Mouse (Mus musculus) kidney, adult 2 months (tissue): ENCODE measurements at regions not wholly inside any gene's neighbourhood (a gene's known extent, or its start where the extent isn't known, plus 50 kb on each side); places are given as distances from the start of the nearest gene placed in this dataset.

Source experiments
- DNase-seq: peaks from one replicate; pipeline ENCODE4 v3.0.0; 2021
- H3K27ac ChIP-seq: fragments of 200-500 bp; 2 replicates; pipeline ENCODE4 v1.5.1; 2012; ENCODE audit warnings: low read depth, low read length, control low read depth, inconsistent platforms; ENCODE audit not compliant: insufficient read depth
- H3K27me3 ChIP-seq: fragments of 200-500 bp; replicated peaks from 2 replicates; pipeline ENCODE4 v1.6.1; 2012; ENCODE audit warnings: mild to moderate bottlenecking, moderate library complexity, low read length, inconsistent platforms; ENCODE audit not compliant: control insufficient read depth, insufficient read depth
- H3K36me3 ChIP-seq: fragments of 200-500 bp; 2 replicates; pipeline ENCODE4 v1.6.1; 2012; ENCODE audit warnings: mild to moderate bottlenecking, moderate library complexity, low read length, inconsistent platforms; ENCODE audit not compliant: control insufficient read depth, insufficient read depth
- H3K4me1 ChIP-seq: fragments of 200-500 bp; 2 replicates; pipeline ENCODE4 v1.6.1; 2011; ENCODE audit warnings: low read length; ENCODE audit not compliant: control insufficient read depth, insufficient read depth
- H3K4me3 ChIP-seq: fragments of 200-500 bp; 2 replicates; pipeline ENCODE4 v1.5.1; 2011; ENCODE audit warnings: mild to moderate bottlenecking, low read depth, low read length, control low read depth; ENCODE audit not compliant: insufficient read depth
- CTCF ChIP-seq: fragments of 200-500 bp; conservative IDR thresholded peaks from 2 replicates; pipeline ENCODE4 v1.5.1; 2011; ENCODE audit warnings: low read depth, mild to moderate bottlenecking, control low read depth, low read length, moderate library complexity, mixed read lengths; ENCODE audit not compliant: insufficient read depth, insufficient read length
- POLR2A ChIP-seq: fragments of 200-500 bp; IDR thresholded peaks from one replicate; pipeline ENCODE4 v1.6.1; 2011; ENCODE audit warnings: low read depth, low read length, control low read depth
- WGBS: fragments of 180-500 bp; shearing (Covaris S2); methylation state at CpG from one replicate; pipeline ENCODE4 v1.1.7; 2018; 5-methylcytosine and 5-hydroxymethylcytosine counted together

DNA sequence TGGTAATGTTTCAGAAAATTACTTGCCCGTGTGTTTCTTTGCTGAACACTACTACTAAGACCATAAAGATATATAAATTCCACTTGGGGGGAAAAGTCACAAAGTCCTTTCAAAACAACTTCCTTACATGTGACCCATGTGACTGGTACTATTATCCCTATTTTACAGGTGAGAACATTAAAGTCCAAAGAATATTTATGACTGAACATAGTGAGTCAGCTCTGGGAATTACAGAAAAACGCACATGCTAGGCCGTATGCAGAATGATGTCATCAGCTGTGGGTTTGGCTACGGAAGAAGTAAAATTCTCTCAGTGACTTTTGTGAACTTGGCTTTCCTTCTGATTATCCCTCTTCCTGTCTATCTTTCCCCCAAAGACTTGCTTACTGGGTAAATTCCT, 166.6 kb upstream of the Tent5a start:
- H3K27ac ChIP-seq, result no peak overlapping the region
- H3K4me3 ChIP-seq, result no peak overlapping the region
- H3K27me3 ChIP-seq, result no peaks in the 10 kb centered on the region
- TF ChIP-seq CTCF (no peak), POLR2A (no peak)
- H3K36me3 ChIP-seq, result no peaks in the 10 kb centered on the region
- no peaks in the 10 kb centered on the region for H3K4me1 ChIP-seq
- 75% methylated on average over 4 of the region's 4 CpGs for WGBS
- DNase-seq, result no peak

DNA sequence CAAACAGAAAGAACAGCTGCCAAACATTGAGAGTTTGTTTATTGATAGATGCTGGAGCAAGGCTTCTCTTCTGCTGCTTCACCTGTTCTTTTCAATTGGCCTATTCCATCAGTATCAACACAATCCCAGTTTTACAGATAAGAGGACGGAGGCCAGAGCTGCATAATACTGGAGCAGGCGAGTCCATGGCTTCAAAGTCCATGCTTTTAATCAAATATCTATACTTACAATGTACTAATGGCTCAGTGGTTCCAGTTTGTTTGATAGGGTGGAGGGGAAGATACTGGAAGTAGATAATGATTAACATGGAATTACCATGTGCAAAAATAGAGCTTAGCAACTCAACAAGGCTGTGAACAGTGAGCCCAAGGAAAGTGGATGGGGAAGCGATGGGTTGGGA, 163.2 kb upstream of the Tent5a start:
- no peaks in the 10 kb centered on the region for H3K27me3 ChIP-seq
- WGBS, result 87% methylated on average over 3 of the region's 3 CpGs
- no peaks in the 10 kb centered on the region for H3K36me3 ChIP-seq
- H3K4me1 ChIP-seq, result no peaks in the 10 kb centered on the region
- no peak overlapping the region for H3K27ac ChIP-seq
- TF ChIP-seq POLR2A, result no peak
- no peak for TF ChIP-seq CTCF
- no peak for DNase-seq
- no peak overlapping the region for H3K4me3 ChIP-seq

DNA sequence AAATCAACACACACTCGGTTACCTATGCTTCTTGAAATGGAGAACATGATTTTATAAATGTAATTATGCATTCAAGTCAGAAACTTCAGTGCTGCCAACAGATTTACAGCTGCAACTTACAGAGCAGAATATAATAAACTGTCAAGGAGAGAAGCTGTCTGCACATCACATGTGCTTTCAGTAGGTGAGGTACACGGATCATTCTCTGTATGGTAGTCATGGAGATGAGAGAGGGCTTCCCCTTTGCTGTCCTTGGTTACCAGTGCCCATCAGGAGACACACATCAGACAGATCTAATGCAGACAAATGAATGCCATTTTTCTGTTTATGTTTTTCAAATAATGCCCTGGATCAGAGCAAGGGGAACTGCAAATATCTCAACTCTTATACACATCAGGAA, 160.8 kb upstream of the Tent5a start:
- H3K27me3 ChIP-seq, result no peaks in the 10 kb centered on the region
- DNase-seq, result no peak
- H3K4me3 ChIP-seq, result no peak overlapping the region
- 64% methylated on average over 2 of the region's 2 CpGs for WGBS
- no peak for TF ChIP-seq POLR2A
- no peak for TF ChIP-seq CTCF
- H3K4me1 ChIP-seq, result no peaks in the 10 kb centered on the region
- H3K36me3 ChIP-seq, result no peaks in the 10 kb centered on the region
- H3K27ac ChIP-seq, result no peak overlapping the region

DNA sequence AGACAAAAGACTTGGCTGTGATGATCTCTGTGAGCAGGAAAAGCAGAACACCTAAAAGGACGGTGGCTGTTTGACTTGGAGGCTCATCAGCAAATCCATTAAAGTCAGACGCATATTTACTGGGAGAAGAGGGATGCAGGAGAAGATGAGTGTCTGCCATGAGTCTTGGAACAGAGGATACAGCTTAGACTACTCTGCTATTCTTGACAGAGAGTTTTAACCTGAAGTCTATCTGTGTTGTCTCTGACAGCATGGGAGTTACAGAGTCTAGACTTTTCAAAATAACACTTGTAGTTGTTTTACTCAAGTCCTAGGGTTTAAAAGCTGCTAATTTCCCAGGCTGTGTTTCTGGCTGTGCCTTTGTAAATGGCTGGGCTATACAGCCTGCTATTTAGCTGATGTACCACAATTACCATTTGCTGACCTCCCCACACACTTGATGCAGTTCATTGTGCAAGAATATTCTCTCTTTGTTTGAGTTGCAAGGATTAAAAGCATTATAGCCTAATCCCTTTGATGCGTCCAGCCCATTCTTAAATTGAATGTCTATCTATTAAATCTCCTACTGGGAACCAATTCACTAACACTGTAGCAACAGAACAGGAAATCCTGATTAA, 160.0 kb upstream of the Tent5a start:
- no peak for DNase-seq
- H3K27me3 ChIP-seq, result no peaks in the 10 kb centered on the region
- no peaks in the 10 kb centered on the region for H3K36me3 ChIP-seq
- WGBS, result 47% methylated on average over 3 of the region's 3 CpGs
- H3K4me1 ChIP-seq, result no peaks in the 10 kb centered on the region
- no peak overlapping the region for H3K27ac ChIP-seq
- H3K4me3 ChIP-seq, result no peak overlapping the region
- TF ChIP-seq POLR2A (no peak), CTCF (no peak)

DNA sequence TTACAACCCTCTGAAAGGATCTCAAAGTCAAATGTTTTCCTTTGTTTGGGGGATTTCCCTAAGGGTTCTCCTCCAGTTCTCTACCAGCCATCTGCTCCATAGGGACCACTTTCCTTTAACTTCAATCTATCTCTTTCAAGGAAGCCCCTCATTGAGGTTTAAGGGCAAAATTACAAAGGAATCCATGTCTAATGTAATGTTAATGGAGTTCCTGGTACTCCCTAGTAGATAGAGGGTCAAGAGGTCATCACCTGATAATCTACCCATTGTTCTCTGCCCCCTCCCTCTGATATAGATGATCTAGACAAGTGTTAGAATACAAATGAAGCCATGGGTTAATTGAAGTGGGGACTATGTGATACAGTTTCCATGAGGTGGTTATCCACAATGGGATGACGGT, 158.6 kb upstream of the Tent5a start:
- H3K27ac ChIP-seq, result no peak overlapping the region

GRCm38 (mm10) chr9:85483248-85483647, 156.1 kb upstream of the Tent5a start:
- H3K4me1 ChIP-seq, result no peaks in the 10 kb centered on the region
- no peak for TF ChIP-seq POLR2A
- no peak for TF ChIP-seq CTCF
- WGBS, result 90% methylated on average over 4 of the region's 4 CpGs

More for the DNA sequence above, 158.6 kb upstream of the Tent5a start:
- Histone ChIP-seq H3K27me3 (no peaks in the 10 kb centered on the region), H3K4me1 (no peaks in the 10 kb centered on the region), H3K36me3 (no peaks in the 10 kb centered on the region), H3K4me3 (no peak overlapping the region)
- no peak for TF ChIP-seq POLR2A
- TF ChIP-seq CTCF, result no peak
- no peak for DNase-seq
- 89% methylated on average over 1 of the region's 1 CpGs for WGBS

GRCm38 (mm10) chr9:85480566-85480965, 153.4 kb upstream of the Tent5a start:
- no peak for TF ChIP-seq CTCF
- no peak for TF ChIP-seq POLR2A
- DNase-seq, result no peak
- H3K4me3 ChIP-seq, result no peak overlapping the region
- no peaks in the 10 kb centered on the region for H3K4me1 ChIP-seq
- no peak overlapping the region for H3K27ac ChIP-seq
- no peaks in the 10 kb centered on the region for H3K27me3 ChIP-seq
- no peaks in the 10 kb centered on the region for H3K36me3 ChIP-seq
- 73% methylated on average over 2 of the region's 2 CpGs for WGBS

More at GRCm38 (mm10) chr9:85483248-85483647, 156.1 kb upstream of the Tent5a start:
- Histone ChIP-seq H3K27ac (no peak overlapping the region), H3K4me3 (no peak overlapping the region), H3K36me3 (no peaks in the 10 kb centered on the region), H3K27me3 (no peaks in the 10 kb centered on the region)
- no peak for DNase-seq

- Histone ChIP-seq H3K27ac (no peak overlapping the region), H3K36me3 (no peaks in the 10 kb centered on the region), H3K4me3 (no peak overlapping the region), H3K27me3 (no peaks in the 10 kb centered on the region), H3K4me1 (no peaks in the 10 kb centered on the region)
- DNase-seq, result no peak
- WGBS, result 76% methylated on average over 3 of the region's 3 CpGs
- TF ChIP-seq POLR2A (no peak), CTCF (no peak)
These were observed 148.1 kb upstream of the Tent5a start for GRCm38 (mm10) chr9:85475214-85475613.
